Mouse (Mus musculus) ES-CJ7 (cell line): ENCODE data around the gene E2f7.

ENCODE experiments used
- DNase-seq: peaks from one replicate; pipeline ENCODE4 v3.0.0; 2011; ENCODE audit warnings: low read depth, low spot score

Gene E2f7

GRCm38 (mm10) chr10:110744686-110745639 lies at the start of gene E2f7:
Gene E2f7 (plus strand): TSS chr10:110745439.
- peak; percentile 91 for DNase-seq

DNA sequence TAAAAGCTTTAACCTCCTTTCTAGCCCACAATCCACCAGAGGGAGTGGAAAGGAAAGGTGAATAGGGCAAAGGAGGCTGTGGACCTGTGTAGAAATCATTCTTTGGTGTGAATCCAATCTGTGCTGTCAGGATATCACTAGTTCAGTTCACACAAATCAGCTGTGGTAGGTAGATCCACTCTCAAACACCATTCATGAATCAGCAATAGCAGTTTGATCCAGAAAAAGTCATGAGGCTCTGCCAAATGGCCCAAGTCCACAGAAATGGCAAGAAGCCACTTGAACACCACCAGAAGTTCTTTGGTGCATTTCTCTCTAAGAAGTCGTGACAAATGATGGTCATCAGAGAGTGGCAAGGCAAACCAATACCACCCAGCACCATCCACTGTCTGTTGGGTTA lies 44.0 kb upstream of the E2f7 start:
- DNase-seq = no peak

DNA sequence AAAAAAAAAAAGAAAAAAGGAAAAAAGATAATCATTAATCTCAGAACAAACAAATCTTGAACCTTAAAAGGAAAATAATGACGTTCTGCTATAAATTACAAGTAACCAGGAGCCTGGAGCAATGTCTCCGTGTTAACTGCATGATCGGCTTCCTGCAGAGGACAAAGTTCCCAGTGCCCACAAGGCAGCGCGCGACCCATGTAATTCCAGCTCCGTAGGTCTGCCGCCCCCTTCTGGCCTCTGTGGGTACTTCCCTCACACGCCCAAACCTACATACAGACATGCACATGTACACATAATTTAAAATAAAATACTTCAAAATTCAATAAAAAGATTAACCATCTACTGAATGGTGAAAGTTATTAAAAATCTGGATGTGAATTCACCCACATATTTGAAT lies 39.6 kb upstream of the E2f7 start:
- peak; percentile 86 for DNase-seq

- no peak for DNase-seq
Observed at GRCm38 (mm10) chr10:110707390-110708113, 37.7 kb upstream of the E2f7 start.

- DNase-seq = no peak
Observed at GRCm38 (mm10) chr10:110716887-110717286, 28.4 kb upstream of the E2f7 start.

GRCm38 (mm10) chr10:110726431-110726830 lies 18.8 kb upstream of the E2f7 start:
- no peak for DNase-seq

DNA sequence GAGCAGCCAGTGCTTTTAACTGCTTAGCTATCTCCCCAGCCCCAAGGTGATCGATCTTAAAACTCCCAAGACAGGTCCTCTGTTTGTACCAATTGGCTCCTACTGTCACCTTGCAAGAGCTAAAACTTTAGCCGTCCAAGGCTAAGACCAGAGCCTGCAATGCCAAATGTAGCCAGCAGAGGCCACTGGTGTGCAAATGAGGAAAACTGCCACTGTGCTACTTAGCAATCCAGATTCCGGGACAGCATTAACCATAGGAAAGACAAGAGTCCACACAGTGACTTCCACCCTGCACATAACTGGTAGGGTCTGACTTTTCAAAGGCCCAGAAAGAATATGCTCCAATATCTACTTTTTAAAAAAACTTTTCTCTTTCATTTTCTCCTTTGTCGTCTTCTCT lies 17.4 kb upstream of the E2f7 start:
- DNase-seq = peak; percentile 76

- peak; percentile 80 for DNase-seq
Observed at GRCm38 (mm10) chr10:110733343-110733742, 11.9 kb upstream of the E2f7 start.

GRCm38 (mm10) chr10:110743701-110744100 lies 1.5 kb upstream of the E2f7 start:
- no peak for DNase-seq

GRCm38 (mm10) chr10:110744120-110744519 lies 1.1 kb upstream of the E2f7 start:
- DNase-seq = no peak

GRCm38 (mm10) chr10:110745640-110746032 lies 397 bp downstream of the E2f7 start:
- peak; percentile 17 for DNase-seq

- no peak for DNase-seq
Observed at GRCm38 (mm10) chr10:110749081-110749480, 3.8 kb downstream of the E2f7 start.

DNA sequence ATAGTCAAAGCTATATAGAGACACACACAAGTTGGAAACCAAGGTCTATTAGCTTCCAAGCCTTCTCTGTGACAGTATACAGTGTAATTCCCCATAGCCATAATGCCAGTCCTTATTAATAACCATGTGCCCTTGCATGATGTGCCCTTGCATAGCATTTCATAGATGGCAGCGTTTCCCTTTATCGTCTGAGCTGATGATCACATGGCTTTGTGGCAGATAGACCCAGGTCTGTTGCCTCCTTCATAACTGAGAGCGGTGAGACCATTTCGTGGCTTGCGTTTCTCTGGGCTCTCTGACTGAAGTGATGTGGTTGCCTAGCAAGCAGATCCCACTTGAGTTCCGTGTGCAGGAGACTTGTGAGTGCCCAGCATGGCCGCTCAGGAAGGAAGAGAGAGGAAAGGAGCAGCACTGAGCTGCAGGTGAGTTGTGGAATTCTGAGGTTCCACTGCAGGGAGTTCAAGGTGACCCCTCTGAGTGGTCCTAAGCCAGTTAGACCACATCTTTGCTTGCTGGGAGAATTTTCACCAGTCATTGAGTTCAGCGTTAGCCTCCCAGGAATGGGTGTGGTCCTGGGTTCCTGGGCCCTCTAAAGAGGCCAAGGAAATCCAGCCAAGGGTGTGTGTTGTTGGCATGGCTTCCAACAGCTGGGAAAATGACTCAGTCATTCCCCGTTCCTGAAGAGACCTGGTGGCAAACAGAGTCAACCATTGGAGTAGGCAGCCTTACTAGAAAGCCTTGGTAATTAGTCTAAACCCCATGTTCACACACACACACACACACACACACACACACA lies 4.5 kb downstream of the E2f7 start:
- peak; percentile 34 for DNase-seq

DNA sequence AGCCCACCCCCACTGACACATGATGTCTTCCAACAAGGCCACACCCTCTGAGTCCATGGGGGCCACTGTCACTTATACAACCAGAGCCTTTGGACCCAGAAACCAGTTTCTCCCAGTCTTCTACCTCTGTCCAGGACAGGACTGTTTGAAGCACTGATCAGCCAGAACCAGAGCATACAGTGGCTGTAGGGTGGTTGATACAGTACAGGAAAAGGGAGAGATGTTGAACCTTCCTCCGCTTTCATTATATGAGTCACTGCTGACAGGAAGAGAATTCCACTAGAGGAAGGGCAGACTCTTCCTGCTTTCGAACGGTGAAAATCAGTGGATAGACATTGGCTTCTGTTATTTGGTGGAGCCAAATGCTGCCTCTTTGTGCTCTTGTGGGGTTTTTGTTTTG lies 7.6 kb downstream of the E2f7 start:
- no peak for DNase-seq

GRCm38 (mm10) chr10:110755556-110755955 lies 10.3 kb downstream of the E2f7 start:
- DNase-seq = peak; percentile 44

DNA sequence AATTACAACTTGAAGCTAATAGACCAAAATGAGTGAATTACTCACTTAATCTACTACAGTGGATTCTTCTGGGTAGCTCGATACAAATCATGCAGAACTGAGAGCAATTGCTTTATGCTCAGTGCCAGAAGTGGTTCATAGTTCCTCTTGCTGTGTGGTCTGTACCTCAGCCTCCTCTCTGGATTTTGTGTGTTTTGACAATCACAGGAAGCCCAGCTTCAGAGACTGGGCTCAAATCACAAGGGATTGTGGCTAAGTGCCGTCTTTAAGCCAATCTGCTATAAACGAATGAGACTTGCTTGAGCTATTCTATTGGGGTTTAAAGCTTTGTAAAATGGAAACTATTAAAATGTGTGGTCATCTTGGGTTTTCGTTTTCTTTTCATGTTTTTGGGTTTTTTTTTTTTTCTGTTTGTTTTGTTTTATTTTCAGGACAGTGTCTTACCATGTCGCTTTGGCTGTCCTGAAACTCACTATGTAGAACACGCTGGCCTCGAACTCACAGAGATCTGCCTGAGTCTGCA lies 11.1 kb downstream of the E2f7 start:
- DNase-seq = no peak

DNA sequence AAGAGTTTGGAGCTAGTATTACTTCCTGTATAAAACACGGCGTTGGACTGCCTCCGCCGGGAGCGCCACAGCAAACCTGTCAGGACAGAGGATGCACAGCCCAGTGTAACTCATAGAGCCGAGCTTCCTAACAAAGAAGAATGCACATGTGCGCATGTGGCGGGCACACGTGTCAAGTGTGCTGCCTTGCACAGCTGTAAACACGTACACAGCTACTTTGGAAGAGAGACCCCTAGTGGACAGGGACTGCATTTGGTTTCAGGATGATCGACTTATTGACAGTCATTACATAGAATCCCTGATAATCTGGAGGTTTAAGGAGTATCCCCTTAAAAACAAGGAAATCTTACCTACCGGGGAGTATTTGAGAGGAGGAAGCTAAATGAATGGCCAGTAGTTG lies 15.3 kb downstream of the E2f7 start:
- peak; percentile 84 for DNase-seq

DNA sequence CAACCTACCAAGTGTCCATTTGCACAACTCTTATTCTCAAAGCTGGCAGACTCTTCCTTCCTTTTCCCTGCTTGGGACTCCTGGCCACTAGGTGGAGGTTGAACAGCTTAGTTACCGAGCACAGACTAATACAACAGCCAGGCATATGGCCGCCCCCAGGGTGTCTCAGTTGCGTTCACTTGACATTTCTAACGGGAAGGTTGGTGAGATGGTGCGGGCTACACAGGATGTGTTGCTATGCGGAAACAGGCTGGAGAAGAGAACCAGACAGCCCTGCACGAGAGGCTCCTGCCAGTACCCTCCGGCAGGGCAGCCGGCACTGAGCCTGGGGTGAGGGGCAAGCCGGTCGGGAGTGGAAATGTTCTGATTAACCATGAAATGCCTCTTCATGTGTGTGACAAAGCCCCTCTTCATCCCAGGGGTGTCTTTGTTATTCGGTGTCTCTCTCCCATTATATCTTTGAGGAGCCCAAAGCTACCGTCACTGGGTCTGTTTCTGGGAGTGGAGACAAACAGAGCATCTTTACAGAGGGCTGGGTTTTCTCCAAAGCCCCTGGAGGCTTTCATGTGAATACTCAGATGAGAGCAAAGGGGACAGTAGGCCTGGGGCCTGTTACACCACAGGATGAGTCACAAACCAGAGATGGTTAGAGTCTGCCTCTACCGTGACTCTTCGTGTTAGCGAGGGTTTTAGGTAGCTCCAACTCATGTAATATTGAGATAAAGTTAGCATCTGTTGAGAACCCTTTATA lies 17.1 kb downstream of the E2f7 start:
- DNase-seq = peak; percentile 42

DNA sequence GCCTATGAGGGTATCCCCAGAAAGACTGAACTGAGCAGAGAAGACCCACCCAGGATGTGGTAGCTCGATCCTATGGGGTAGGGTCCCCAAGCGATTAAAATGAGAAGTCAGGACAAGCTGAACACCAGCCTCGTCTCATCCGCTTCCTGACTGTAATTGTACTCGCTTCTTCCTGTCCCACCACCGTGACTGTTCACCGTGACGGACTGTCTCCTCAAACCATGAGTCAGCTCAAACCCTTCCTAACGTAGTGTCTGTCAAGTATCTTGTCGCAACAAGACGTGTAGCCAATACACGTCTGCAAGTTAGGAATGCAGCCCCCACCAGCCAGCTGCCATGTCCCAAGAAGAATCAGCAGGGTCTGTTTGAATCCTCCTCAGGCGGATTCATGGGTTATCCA lies 18.2 kb downstream of the E2f7 start:
- DNase-seq = no peak

- DNase-seq = no peak
Observed at GRCm38 (mm10) chr10:110769538-110769937, 24.3 kb downstream of the E2f7 start.

DNA sequence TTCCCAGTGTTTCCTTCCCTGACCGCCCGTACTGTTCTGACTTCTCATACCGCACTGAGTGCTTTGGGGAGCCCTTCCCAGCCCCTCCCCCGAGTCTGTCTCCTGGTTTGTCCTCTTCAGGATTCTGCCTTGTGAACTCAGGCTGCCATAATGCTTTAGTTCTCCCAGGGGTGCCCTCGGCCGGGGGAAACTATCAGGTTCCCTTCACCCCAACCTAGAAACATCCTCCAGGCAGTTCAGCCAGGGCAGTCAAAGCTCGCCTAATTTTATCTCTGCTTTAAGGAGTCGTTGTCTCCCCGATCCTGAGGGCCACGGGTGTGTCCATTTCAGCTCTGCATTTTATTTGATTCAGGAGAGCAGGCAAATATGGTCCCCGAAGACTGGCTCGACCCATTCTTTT lies 28.0 kb downstream of the E2f7 start:
- DNase-seq = no peak
